Mouse (Mus musculus): ENCODE data around the gene Rtf1.

GRCm38 (mm10) chr2:119692003-119692701 lies 17.3 kb downstream of the Rtf1 start:
- no peak for TF ChIP-seq POLR2A (IDR thresholded peaks at IDR 0.05; ENCODE audit: borderline replicate concordance, extremely low read depth, insufficient read depth, insufficient read length, poor library complexity, severe bottlenecking)
- no peak for TF ChIP-seq CTCF (IDR thresholded peaks at IDR 0.05; ENCODE audit: borderline replicate concordance, extremely low read depth, insufficient read depth, insufficient read length)
